10 mouse cellular contexts compared by ENCODE assay signal in the genomic region with DNA sequence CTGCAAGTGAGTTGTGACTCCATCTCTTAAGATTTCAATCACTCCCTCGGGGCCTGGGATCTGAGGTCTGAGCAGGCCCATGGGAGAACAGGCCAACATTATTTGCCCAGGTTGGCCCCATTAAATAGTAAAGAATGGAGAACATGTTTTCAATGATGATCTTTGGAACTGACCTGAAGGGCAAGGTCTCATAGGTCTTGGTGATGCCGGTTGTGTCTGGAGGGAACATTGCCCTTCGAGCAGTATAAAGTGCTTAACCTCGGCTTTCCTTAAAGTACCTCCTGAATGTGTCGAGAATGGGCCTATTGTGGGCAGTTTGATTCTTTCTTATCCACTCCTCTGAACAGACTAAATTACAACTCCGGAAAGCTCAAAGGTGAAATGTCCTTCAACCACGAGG.
DNase-seq lines count a peak whose midpoint lies in the region; ATAC-seq lines count a peak whose summit lies in the region.
"Had no signal": no experiment of that assay in that cellular context is flagged by ENCODE, and none has a peak within 500 bp of the region (broad histone marks: within the 10 kb centered on the region; RNA-seq: fewer than 3 reads in every experiment).

No protein-coding gene starts in this region.

- H3K27me3 ChIP-seq in kidney, embryonic 16.5 days (ENCODE audit: insufficient read depth, low read length): no peaks in the 10 kb centered on the region
- H3K27me3 ChIP-seq in midbrain, embryonic 10.5 days (ENCODE audit: low read depth, poor library complexity, severe bottlenecking): peaks cover 18% of the 10 kb centered on the region; the same call in 1 of the 2 replicates
- H3K27me3 ChIP-seq in midbrain, embryonic 16.5 days (ENCODE audit: control insufficient read depth, insufficient read depth, low read depth, low read length): no peaks in the 10 kb centered on the region
- H3K27me3 ChIP-seq: embryonic facial prominence, embryonic 12.5 days; forebrain, embryonic 13.5 days; forebrain, embryonic 15.5 days had no signal

- WGBS in kidney, embryonic 16.5 days: 82% methylated on average over 7 of the region's 7 CpGs
- WGBS in midbrain, embryonic 10.5 days: 84% methylated on average over 7 of the region's 7 CpGs
- 85% methylated on average over 7 of the region's 7 CpGs for WGBS in midbrain, embryonic 16.5 days

- no peak overlapping the region for H3K4me3 ChIP-seq in kidney, embryonic 16.5 days (ENCODE audit: low read length)
- no peak overlapping the region for H3K4me3 ChIP-seq in midbrain, embryonic 10.5 days
- no peak overlapping the region for H3K4me3 ChIP-seq in midbrain, embryonic 16.5 days (ENCODE audit: low read depth, low read length)
- H3K4me3 ChIP-seq: embryonic facial prominence, embryonic 10.5 days; embryonic facial prominence, embryonic 12.5 days; forebrain, embryonic 13.5 days had no signal

- H3K36me3 ChIP-seq in kidney, embryonic 16.5 days (ENCODE audit: insufficient read depth, low read length): no peaks in the 10 kb centered on the region
- H3K36me3 ChIP-seq in midbrain, embryonic 10.5 days: no peaks in the 10 kb centered on the region
- no peaks in the 10 kb centered on the region for H3K36me3 ChIP-seq in midbrain, embryonic 16.5 days (ENCODE audit: control insufficient read depth, insufficient read depth, low read length)
- H3K36me3 ChIP-seq: embryonic facial prominence, embryonic 10.5 days; embryonic facial prominence, embryonic 12.5 days; forebrain, embryonic 15.5 days had no signal

- no peak for ATAC-seq in kidney, embryonic 16.5 days (ENCODE audit: low FRiP score, low TSS enrichment)
- no peak for ATAC-seq in midbrain, embryonic 16.5 days
- ATAC-seq: activated CD4-positive, CD25-positive, alpha-beta regulatory T cell, adult 4 months had no signal

- 0 out of 2 replicates have a peak, but pooled peaks cover 3% of the 10 kb centered on the region for H3K4me1 ChIP-seq in kidney, embryonic 16.5 days (ENCODE audit: insufficient read depth, low read length)
- H3K4me1 ChIP-seq in midbrain, embryonic 10.5 days: peaks cover 14% of the 10 kb centered on the region
- H3K4me1 ChIP-seq in midbrain, embryonic 16.5 days (ENCODE audit: control insufficient read depth, insufficient read depth, low read length): peaks cover 6% of the 10 kb centered on the region; the same call in 1 of the 2 replicates
- H3K4me1 ChIP-seq: embryonic facial prominence, embryonic 12.5 days had no signal

- H3K9me3 ChIP-seq in kidney, embryonic 16.5 days (ENCODE audit: low read length): no peaks in the 10 kb centered on the region
- no peaks in the 10 kb centered on the region for H3K9me3 ChIP-seq in midbrain, embryonic 10.5 days (replicated peaks)
- no peaks in the 10 kb centered on the region for H3K9me3 ChIP-seq in midbrain, embryonic 16.5 days (replicated peaks; ENCODE audit: control insufficient read depth, low read length, poor library complexity, severe bottlenecking)
- H3K9me3 ChIP-seq: embryonic facial prominence, embryonic 10.5 days; embryonic facial prominence, embryonic 12.5 days; forebrain, embryonic 13.5 days; forebrain, embryonic 15.5 days had no signal

- no peak overlapping the region for H3K4me2 ChIP-seq in kidney, embryonic 16.5 days (replicated peaks; ENCODE audit: low read depth, low read length)
- H3K4me2 ChIP-seq in midbrain, embryonic 16.5 days (ENCODE audit: low read length): no peak overlapping the region

- H3K27ac ChIP-seq in kidney, embryonic 16.5 days (ENCODE audit: low read length): no peak overlapping the region
- 0 out of 2 replicates have a peak overlapping the region, but pooled peaks have one; percentile 28 for H3K27ac ChIP-seq in midbrain, embryonic 10.5 days (replicated peaks)
- no peak overlapping the region for H3K27ac ChIP-seq in midbrain, embryonic 16.5 days (ENCODE audit: low read length)
- H3K27ac ChIP-seq: embryonic facial prominence, embryonic 10.5 days; embryonic facial prominence, embryonic 12.5 days; forebrain, embryonic 13.5 days; forebrain, embryonic 15.5 days had no signal

- H3K9ac ChIP-seq in kidney, embryonic 16.5 days (replicated peaks; ENCODE audit: low read length): no peak overlapping the region
- H3K9ac ChIP-seq in midbrain, embryonic 16.5 days (ENCODE audit: low read depth, low read length): no peak overlapping the region
- H3K9ac ChIP-seq: embryonic facial prominence, embryonic 12.5 days; forebrain, embryonic 13.5 days; forebrain, embryonic 15.5 days had no signal

- peak; percentile 59 for DNase-seq in kidney, adult 9 months
- DNase-seq in midbrain, embryonic 10.5 days (ENCODE audit: low spot score): no peak
- DNase-seq in liver: no peak
